Mouse (Mus musculus) MEL (cell line): Measurements from ENCODE around the gene Cntnap1. TPM values are rescaled to one million over a fixed set of nuclear protein-coding genes. Genes with fewer than 3 reads are reported as not detected.

ENCODE experiments used
- DNase-seq: peaks from one replicate; pipeline ENCODE4 v3.0.0; 2011; ENCODE audit warnings: low read depth, low spot score
- H3K27ac ChIP-seq: 2 replicates; pipeline ENCODE4 v1.5.1; 2012; ENCODE audit warnings: low read depth, mild to moderate bottlenecking, control low read depth, low read length, moderate library complexity; ENCODE audit not compliant: control insufficient read depth
- H3K27me3 ChIP-seq, 2 experiments: fragments of 150-350 bp in 1 of 2; sonication (generic) in 1 of 2; 2 replicates each; pipeline ENCODE4 v1.6.1; 2012; ENCODE audit warnings: low read length in 2 of 2, mild to moderate bottlenecking in 2 of 2, improper control_type of control experiment in 1 of 2, moderate library complexity in 1 of 2; ENCODE audit not compliant: insufficient read depth in 2 of 2, control insufficient read depth in 1 of 2
- H3K36me3 ChIP-seq, 2 experiments: 2 replicates each; pipeline ENCODE4 v1.6.1; 2012 to 2014; ENCODE audit warnings: low read length in 2 of 2, improper control_type of control experiment in 1 of 2, inconsistent platforms in 1 of 2, mild to moderate bottlenecking in 1 of 2; ENCODE audit not compliant: insufficient read depth in 2 of 2, control insufficient read depth in 1 of 2
- H3K4me1 ChIP-seq, 2 experiments: fragments of 150-350 bp in 1 of 2; sonication (generic) in 1 of 2; 2 replicates each; pipeline ENCODE4 v1.6.1; 2012; ENCODE audit warnings: low read length in 2 of 2, improper control_type of control experiment in 1 of 2, mild to moderate bottlenecking in 1 of 2; ENCODE audit not compliant: insufficient read depth in 2 of 2, control insufficient read depth in 1 of 2
- H3K4me3 ChIP-seq, 2 experiments: fragments of 150-350 bp in 1 of 2; sonication (generic) in 1 of 2; 2 replicates each; pipeline ENCODE4 v1.5.1; 2012; ENCODE audit warnings: low read depth in 2 of 2, low read length in 2 of 2, mild to moderate bottlenecking in 2 of 2, moderate library complexity in 2 of 2, control low read depth in 1 of 2, improper control_type of control experiment in 1 of 2; ENCODE audit not compliant: control insufficient read depth in 1 of 2, insufficient read depth in 1 of 2
- H3K79me2 ChIP-seq: 2 replicates; pipeline ENCODE4 v1.6.1; 2012; ENCODE audit warnings: mild to moderate bottlenecking, low read length, moderate library complexity; ENCODE audit not compliant: control insufficient read depth, poor library complexity, insufficient read depth
- H3K9ac ChIP-seq: 2 replicates; pipeline ENCODE4 v1.6.1; 2012; ENCODE audit warnings: low read depth, mild to moderate bottlenecking, control low read depth, low read length, moderate library complexity; ENCODE audit not compliant: control insufficient read depth, poor library complexity, severe bottlenecking
- H3K9me3 ChIP-seq: fragments of 150-350 bp; sonication (generic); replicated peaks from 2 replicates; pipeline ENCODE4 v1.6.1; 2012; ENCODE audit warnings: mild to moderate bottlenecking, low read length, improper control_type of control experiment, moderate library complexity; ENCODE audit not compliant: insufficient read depth
- CHD1 ChIP-seq: IDR thresholded peaks from 2 replicates; pipeline ENCODE4 v1.6.1; 2012; ENCODE audit warnings: low read depth, mild to moderate bottlenecking, inconsistent platforms, low read length, improper control_type of control experiment
- CTCF ChIP-seq, 3 experiments: IDR thresholded peaks in 2 of 3; conservative IDR thresholded peaks in 1 of 3; 2 replicates each; pipeline ENCODE4 v1.5.1; 2011 to 2012; ENCODE audit warnings: low read length in 3 of 3, low read depth in 2 of 3, mild to moderate bottlenecking in 2 of 3, improper control_type of control experiment in 1 of 3, inconsistent platforms in 1 of 3, mixed read lengths in 1 of 3, moderate library complexity in 1 of 3; ENCODE audit not compliant: control insufficient read depth in 1 of 3, insufficient read depth in 1 of 3, poor library complexity in 1 of 3, severe bottlenecking in 1 of 3
- ELF1 ChIP-seq: IDR thresholded peaks from 2 replicates; pipeline ENCODE4 v1.6.1; 2014; ENCODE audit warnings: low read depth, mild to moderate bottlenecking, inconsistent platforms, low read length, improper control_type of control experiment, moderate library complexity
- ETS1 ChIP-seq: IDR thresholded peaks from 2 replicates; pipeline ENCODE4 v1.6.1; 2012; ENCODE audit warnings: low read depth, mild to moderate bottlenecking, inconsistent platforms, low read length, improper control_type of control experiment, moderate library complexity
- GABPA ChIP-seq: IDR thresholded peaks from 2 replicates; pipeline ENCODE4 v1.6.1; 2012; ENCODE audit warnings: low read depth, mild to moderate bottlenecking, inconsistent platforms, low read length, improper control_type of control experiment, moderate library complexity
- MAX ChIP-seq: IDR thresholded peaks from 2 replicates; pipeline ENCODE4 v1.6.1; 2011; ENCODE audit warnings: low read length, improper control_type of control experiment
- MAZ ChIP-seq: IDR thresholded peaks from 2 replicates; pipeline ENCODE4 v1.6.1; 2012; ENCODE audit warnings: low read depth, mild to moderate bottlenecking, inconsistent platforms, low read length, improper control_type of control experiment
- MYB ChIP-seq: IDR thresholded peaks from 2 replicates; pipeline ENCODE4 v1.6.1; 2011; ENCODE audit warnings: mild to moderate bottlenecking, low read depth, low read length, improper control_type of control experiment
- MYC ChIP-seq: IDR thresholded peaks from 2 replicates; pipeline ENCODE4 v1.6.1; 2011; ENCODE audit warnings: low read depth, mild to moderate bottlenecking, low read length, improper control_type of control experiment, moderate library complexity
- NELFE ChIP-seq: IDR thresholded peaks from 2 replicates; pipeline ENCODE4 v1.6.1; 2011; ENCODE audit warnings: low read depth, low read length, improper control_type of control experiment
- NRF1 ChIP-seq: IDR thresholded peaks from 2 replicates; pipeline ENCODE4 v1.6.1; 2014; ENCODE audit warnings: low read depth, mild to moderate bottlenecking, inconsistent platforms, low read length, improper control_type of control experiment, moderate library complexity; ENCODE audit not compliant: poor library complexity, insufficient read depth, severe bottlenecking
- POLR2AphosphoS5 ChIP-seq: IDR thresholded peaks from 2 replicates; pipeline ENCODE4 v1.6.1; 2012; ENCODE audit warnings: low read depth, borderline replicate concordance, mild to moderate bottlenecking, inconsistent platforms, low read length, moderate library complexity, mixed read lengths
- RCOR1 ChIP-seq: IDR thresholded peaks from 2 replicates; pipeline ENCODE4 v1.6.1; 2012; ENCODE audit warnings: low read depth, mild to moderate bottlenecking, inconsistent platforms, low read length, improper control_type of control experiment
- SIN3A ChIP-seq: IDR thresholded peaks from 2 replicates; pipeline ENCODE4 v1.6.1; 2012; ENCODE audit warnings: low read length, improper control_type of control experiment, inconsistent platforms
- SMC3 ChIP-seq: IDR thresholded peaks from 2 replicates; pipeline ENCODE4 v1.6.1; 2011; ENCODE audit warnings: low read depth, low read length, improper control_type of control experiment
- TBP ChIP-seq: IDR thresholded peaks from 2 replicates; pipeline ENCODE4 v1.8.0; 2011; ENCODE audit warnings: low read depth, low read length, improper control_type of control experiment
- TCF12 ChIP-seq: IDR thresholded peaks from 2 replicates; pipeline ENCODE4 v1.6.1; 2014; ENCODE audit warnings: low read depth, mild to moderate bottlenecking, inconsistent platforms, low read length, improper control_type of control experiment, moderate library complexity
- UBTF ChIP-seq: IDR thresholded peaks from 2 replicates; pipeline ENCODE4 v1.6.1; 2012; ENCODE audit warnings: low read depth, mild to moderate bottlenecking, inconsistent platforms, low read length, improper control_type of control experiment, moderate library complexity, borderline replicate concordance; ENCODE audit not compliant: insufficient read depth
- USF2 ChIP-seq, 2 experiments: IDR thresholded peaks; 2 replicates each; pipeline ENCODE4 v1.6.1; 2011 to 2012; ENCODE audit warnings: improper control_type of control experiment in 2 of 2, low read length in 2 of 2, borderline replicate concordance in 1 of 2, inconsistent platforms in 1 of 2, low read depth in 1 of 2, mild to moderate bottlenecking in 1 of 2; ENCODE audit not compliant: insufficient read depth in 1 of 2
- ZC3H11A ChIP-seq: IDR thresholded peaks from 2 replicates; pipeline ENCODE4 v1.6.1; 2012; ENCODE audit warnings: low read depth, mild to moderate bottlenecking, inconsistent platforms, low read length, improper control_type of control experiment
- ZKSCAN1 ChIP-seq: IDR thresholded peaks from 2 replicates; pipeline ENCODE4 v1.6.1; 2012; ENCODE audit warnings: low read depth, mild to moderate bottlenecking, inconsistent platforms, low read length, improper control_type of control experiment, moderate library complexity
- ZNF384 ChIP-seq: IDR thresholded peaks from 2 replicates; pipeline ENCODE4 v1.6.1; 2012; ENCODE audit warnings: low read depth, mild to moderate bottlenecking, inconsistent platforms, low read length, improper control_type of control experiment
- polyA plus RNA-seq, 2 experiments: library from polyadenylated mRNA; stranded (reverse) in 1 of 2; unstranded in 1 of 2; fragments of >175 nt in 1 of 2; fragments of >200 nt in 1 of 2; gene quantifications; 2 replicates each; pipeline versions ENCODE4 v1.2.1 to v1.2.4; 2012; ENCODE audit warnings: low replicate concordance in 2 of 2, low read depth in 1 of 2; ENCODE audit not compliant: insufficient read length in 2 of 2, insufficient read depth in 1 of 2, missing spikeins in 1 of 2
- total RNA-seq: library from RNA; depleted of rRNA; stranded (reverse); fragments of 300-350 nt; gene quantifications from 2 replicates; pipeline ENCODE4 v1.2.3, GENCODE M21; 2012

Cntnap1 gene
- total and polyA plus RNA-seq, 3 experiments, result 0.01 TPM; not detected in 2

GRCm38 (mm10) chr11:101134217-101134865 lies 36.0 kb upstream of the Cntnap1 start:
- no peak overlapping the region for H3K4me3 ChIP-seq
- H3K4me1 ChIP-seq, result peaks cover 3 to 21% of the 10 kb centered on the region in 2 experiments; a peak in 3 of 4 replicates
- TF ChIP-seq NELFE (no peak), GABPA (no peak), MAZ (no peak), SMC3 (no peak), TCF12 (no peak), MYB (no peak), UBTF (no peak), SIN3A (no peak), TBP (no peak), ZNF384 (no peak)
- DNase-seq, result no peak
- H3K79me2 ChIP-seq, result no peaks in the 10 kb centered on the region
- no peaks in the 10 kb centered on the region for H3K9me3 ChIP-seq
- H3K27ac ChIP-seq, result no peak overlapping the region
- H3K27me3 ChIP-seq, result no peaks in the 10 kb centered on the region
- peaks cover 0 to 7% of the 10 kb centered on the region in 2 experiments; a peak in 1 of 4 replicates for H3K36me3 ChIP-seq
- H3K9ac ChIP-seq, result no peak overlapping the region

GRCm38 (mm10) chr11:101137000-101137399 lies 33.3 kb upstream of the Cntnap1 start:
- Histone ChIP-seq H3K9ac (no peak overlapping the region), H3K36me3 (peaks cover 0 to 3% of the 10 kb centered on the region in 2 experiments; a peak in 1 of 4 replicates), H3K4me3 (no peak overlapping the region), H3K79me2 (no peaks in the 10 kb centered on the region), H3K4me1 (peaks cover 0 to 18% of the 10 kb centered on the region in 2 experiments; a peak in 2 of 4 replicates), H3K27me3 (peaks cover 0 to 3% of the 10 kb centered on the region in 2 experiments; a peak in 1 of 4 replicates), H3K27ac (no peak overlapping the region), H3K9me3 (no peaks in the 10 kb centered on the region)
- TF ChIP-seq NRF1, result no peak
- TF ChIP-seq MAZ, result no peak
- TF ChIP-seq MYC, result no peak
- no peak for TF ChIP-seq ZKSCAN1
- TF ChIP-seq POLR2AphosphoS5, result no peak
- no peak for TF ChIP-seq CHD1
- TF ChIP-seq USF2 (IDR thresholded peaks at IDR 0.05; ENCODE audit: borderline replicate concordance in 1 of 2, insufficient read depth in 1 of 2, low read depth in 1 of 2, low read length in 2 of 2), result no peak
- no peak for TF ChIP-seq ETS1
- no peak for TF ChIP-seq RCOR1
- TF ChIP-seq ELF1, result no peak
- no peak for TF ChIP-seq MAX
- no peak for TF ChIP-seq ZC3H11A
- TF ChIP-seq NELFE, result no peak
- no peak for TF ChIP-seq SIN3A
- no peak for TF ChIP-seq CTCF (IDR thresholded peaks at IDR 0.05 in 2 of 3, conservative IDR thresholded peaks at IDR 0.05 in 1 of 3; ENCODE audit: control insufficient read depth in 1 of 3, insufficient read depth in 1 of 3, low read depth in 2 of 3, low read length in 3 of 3, poor library complexity in 1 of 3, severe bottlenecking in 1 of 3)
- no peak for TF ChIP-seq UBTF
- DNase-seq, result no peak
